Mouse (Mus musculus) large intestine, adult 2 months (tissue): ENCODE measurements at regions not wholly inside any gene's neighbourhood (a gene's known extent, or its start where the extent isn't known, plus 50 kb on each side); places are given as distances from the start of the nearest gene placed in this dataset.

Experiments
- DNase-seq: peaks from one replicate; pipeline ENCODE4 v3.0.0-alpha.2; 2012; ENCODE audit warnings: low read depth, low spot score
- WGBS: fragments of 180-500 bp; shearing (Covaris S2); methylation state at CpG from one replicate; pipeline ENCODE4 v1.1.7; 2018; 5-methylcytosine and 5-hydroxymethylcytosine counted together

GRCm38 (mm10) chr9:101563196-101563595 is 298.4 kb upstream of the 9630041A04Rik start:
- no peak for DNase-seq
- WGBS, result 74% methylated on average over 9 of the region's 9 CpGs

GRCm38 (mm10) chr9:101559366-101559765 is 302.3 kb upstream of the 9630041A04Rik start:
- WGBS, result 38% methylated on average over 11 of the region's 11 CpGs
- DNase-seq, result no peak

GRCm38 (mm10) chr9:101555011-101555673 is 303.5 kb upstream of the Ppp2r3a start:
- 27% methylated on average over 5 of the region's 5 CpGs for WGBS

GRCm38 (mm10) chr9:101552789-101553188 is 301.2 kb upstream of the Ppp2r3a start:
- WGBS, result 81% methylated on average over 6 of the region's 6 CpGs
- no peak for DNase-seq

More at GRCm38 (mm10) chr9:101555011-101555673, 303.5 kb upstream of the Ppp2r3a start:
- no peak for DNase-seq

GRCm38 (mm10) chr9:101551256-101551655 is 299.7 kb upstream of the Ppp2r3a start:
- 59% methylated on average over 3 of the region's 3 CpGs for WGBS
- no peak for DNase-seq

- 46% methylated on average over 10 of the region's 10 CpGs for WGBS
Measured at GRCm38 (mm10) chr9:101546213-101546832, 294.7 kb upstream of the Ppp2r3a start.

GRCm38 (mm10) chr9:101518137-101518536 is 266.5 kb upstream of the Ppp2r3a start:
- no peak for DNase-seq

More at GRCm38 (mm10) chr9:101546213-101546832, 294.7 kb upstream of the Ppp2r3a start:
- no peak for DNase-seq

GRCm38 (mm10) chr9:101510807-101511206 is 259.2 kb upstream of the Ppp2r3a start:
- WGBS, result 74% methylated on average over 3 of the region's 3 CpGs
- no peak for DNase-seq

More at GRCm38 (mm10) chr9:101518137-101518536, 266.5 kb upstream of the Ppp2r3a start:
- WGBS, result 61% methylated on average over 7 of the region's 7 CpGs

GRCm38 (mm10) chr9:101509196-101509595 is 257.6 kb upstream of the Ppp2r3a start:
- WGBS, result 76% methylated on average over 9 of the region's 9 CpGs
- DNase-seq, result no peak

- 59% methylated on average over 6 of the region's 6 CpGs for WGBS
- DNase-seq, result no peak
Measured at GRCm38 (mm10) chr9:101507023-101507690, 255.6 kb upstream of the Ppp2r3a start.

- no peak for DNase-seq
- WGBS, result 59% methylated on average over 16 of the region's 16 CpGs
Measured at GRCm38 (mm10) chr9:101501706-101502465, 250.3 kb upstream of the Ppp2r3a start.

GRCm38 (mm10) chr9:101501036-101501435 is 249.4 kb upstream of the Ppp2r3a start:
- no peak for DNase-seq
- WGBS, result 81% methylated on average over 3 of the region's 3 CpGs

GRCm38 (mm10) chr9:101498721-101499120 is 247.1 kb upstream of the Ppp2r3a start:
- DNase-seq, result no peak
- WGBS, result 47% methylated on average over 5 of the region's 5 CpGs

GRCm38 (mm10) chr9:101495768-101496167 is 244.2 kb upstream of the Ppp2r3a start:
- 76% methylated on average over 6 of the region's 6 CpGs for WGBS
- no peak for DNase-seq

- no peak for DNase-seq
- 34% methylated on average over 6 of the region's 6 CpGs for WGBS
Measured at GRCm38 (mm10) chr9:101489013-101489412, 237.4 kb upstream of the Ppp2r3a start.

GRCm38 (mm10) chr9:101476223-101476622 is 224.6 kb upstream of the Ppp2r3a start:
- 50% methylated on average over 3 of the region's 3 CpGs for WGBS
- no peak for DNase-seq

GRCm38 (mm10) chr9:101473074-101473461 is 221.5 kb upstream of the Ppp2r3a start:
- 81% methylated on average over 4 of the region's 4 CpGs for WGBS

GRCm38 (mm10) chr9:101472101-101473073 is 220.8 kb upstream of the Ppp2r3a start:
- DNase-seq, result no peak

More at GRCm38 (mm10) chr9:101473074-101473461, 221.5 kb upstream of the Ppp2r3a start:
- DNase-seq, result no peak

GRCm38 (mm10) chr9:101471665-101472064 is 220.1 kb upstream of the Ppp2r3a start:
- DNase-seq, result no peak
- WGBS, result 68% methylated on average over 3 of the region's 3 CpGs

More at GRCm38 (mm10) chr9:101472101-101473073, 220.8 kb upstream of the Ppp2r3a start:
- 53% methylated on average over 8 of the region's 8 CpGs for WGBS
